Mouse (Mus musculus): ENCODE data around the gene S100pbp. TPM values are rescaled to one million over a fixed set of nuclear protein-coding genes. Genes with fewer than 3 reads are reported as not detected.
"Not testable (repeated sequence)": the region's sequence is repeated elsewhere in the genome, so short reads cannot be mapped to it uniquely, and the experiment has no call there.

The S100pbp gene
- polyA plus RNA-seq, 1 experiment from 2014 or later = 21.3 TPM

DNA sequence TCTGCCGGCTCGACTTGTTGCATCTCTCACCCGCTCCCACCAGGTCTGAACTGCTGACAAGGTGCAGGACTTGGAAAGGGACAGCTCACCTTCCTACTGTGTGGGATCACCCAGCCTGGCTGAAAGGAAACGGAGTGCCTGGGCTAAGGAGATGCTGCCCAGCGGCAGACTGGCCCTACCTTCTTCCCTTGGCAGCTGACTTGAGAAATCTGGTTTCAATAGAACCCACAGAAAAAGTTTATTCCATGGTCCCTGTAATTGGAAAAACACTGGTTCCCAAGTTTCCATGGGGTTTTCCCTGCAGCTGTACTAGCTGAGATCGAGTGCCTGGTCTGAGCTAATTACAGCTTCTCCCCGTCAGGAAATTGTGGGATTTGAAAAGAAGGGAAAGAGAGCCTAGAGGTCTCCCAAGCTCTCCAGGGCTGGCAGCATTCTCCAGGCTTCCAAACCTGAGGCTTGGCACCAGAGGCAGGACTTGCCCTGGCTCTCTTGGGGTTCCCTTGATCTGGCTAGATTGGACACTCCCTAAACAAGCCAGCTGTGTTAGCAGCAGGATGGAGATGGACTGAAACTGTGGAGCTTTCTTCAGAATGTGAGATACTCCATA, 29.1 kb upstream of the S100pbp start:
- Histone ChIP-seq H3K4me3 (no peak overlapping the region), H3K4me1 (replicated peaks) (peaks cover 14% of the 10 kb centered on the region), H3K4me2 (no peak overlapping the region), H3K9me3 (replicated peaks) (no peaks in the 10 kb centered on the region), H3K36me3 (peaks cover 67% of the 10 kb centered on the region), H3K27me3 (replicated peaks) (peaks cover 51% of the 10 kb centered on the region), H3K9ac (no peak overlapping the region), H3K27ac (ENCODE audit: poor library complexity, severe bottlenecking) (no peak overlapping the region)
- no peak for ATAC-seq (ENCODE audit: insufficient number of reproducible peaks, low FRiP score)
- WGBS = 79% methylated on average over 7 of the region's 7 CpGs

DNA sequence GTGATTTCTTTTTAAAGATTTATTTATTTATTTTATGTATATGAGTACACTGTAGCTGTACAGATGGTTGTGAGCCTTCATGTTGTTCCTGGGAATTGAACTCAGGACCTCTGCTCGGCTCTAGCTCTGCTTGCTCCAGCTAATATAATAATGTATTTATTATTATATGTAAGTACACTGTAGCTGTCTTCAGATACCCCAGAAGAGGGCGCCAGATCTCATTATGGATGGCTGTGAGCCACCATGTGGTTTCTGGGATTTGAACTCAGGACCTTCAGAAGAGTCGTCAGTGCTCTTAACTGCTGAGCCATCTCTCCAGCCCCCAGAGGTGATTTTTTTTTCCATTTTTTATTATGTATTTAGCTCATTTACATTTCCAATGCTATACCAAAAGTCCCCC, 23.0 kb upstream of the S100pbp start:
- not testable (repeated sequence) for H3K4me2 ChIP-seq; H3K4me1 ChIP-seq (replicated peaks); H3K9ac ChIP-seq; H3K27me3 ChIP-seq (replicated peaks); H3K9me3 ChIP-seq (replicated peaks); H3K27ac ChIP-seq (ENCODE audit: poor library complexity, severe bottlenecking); H3K4me3 ChIP-seq; ATAC-seq (ENCODE audit: insufficient number of reproducible peaks, low FRiP score)
- peaks cover 95% of the 10 kb centered on the region for H3K36me3 ChIP-seq
- 77% methylated on average over 3 of the region's 3 CpGs for WGBS

DNA sequence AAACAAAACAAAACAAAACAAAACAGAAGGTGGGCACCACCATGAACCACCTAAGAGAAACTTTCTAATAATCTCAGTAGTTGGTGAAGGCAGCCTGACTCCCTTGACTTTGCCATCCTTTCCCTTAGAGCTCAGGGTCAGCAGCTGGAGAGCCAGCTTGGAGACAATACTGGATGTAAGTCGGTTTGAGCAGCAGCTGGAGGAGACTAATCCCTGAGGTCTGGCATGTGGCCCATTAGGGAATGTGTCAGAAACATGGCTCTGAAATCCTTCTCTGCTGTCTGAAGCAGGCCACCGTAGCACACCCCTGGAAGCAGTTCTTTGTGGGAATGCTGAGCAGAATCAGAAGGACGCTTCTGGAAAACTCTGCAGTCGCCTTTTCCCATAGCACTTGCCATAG, 21.9 kb upstream of the S100pbp start:
- Histone ChIP-seq H3K36me3 (peaks cover 95% of the 10 kb centered on the region), H3K9ac (no peak overlapping the region)
- WGBS = 80% methylated on average over 4 of the region's 4 CpGs

DNA sequence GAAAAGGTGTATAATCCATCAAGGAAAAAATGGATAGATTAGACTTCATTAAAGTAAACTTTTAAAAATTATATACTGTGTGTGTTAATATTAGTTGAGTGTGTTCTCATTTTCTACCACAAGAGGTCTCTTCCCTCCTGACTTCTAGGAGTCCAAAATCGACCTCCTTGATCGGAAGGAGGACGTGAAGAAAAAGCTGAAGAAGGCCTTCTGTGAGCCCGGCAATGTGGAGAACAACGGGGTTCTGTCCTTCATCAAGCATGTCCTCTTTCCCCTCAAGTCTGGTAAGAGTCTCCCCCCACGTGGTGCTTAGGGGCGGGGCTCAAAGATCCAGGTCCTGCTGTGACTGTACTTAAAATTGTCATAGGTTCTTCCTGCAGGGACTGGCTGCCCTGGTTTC, 20.0 kb upstream of the S100pbp start:
- Histone ChIP-seq H3K36me3 (peaks cover 92% of the 10 kb centered on the region), H3K9ac (no peak overlapping the region), H3K9me3 (replicated peaks) (no peaks in the 10 kb centered on the region), H3K27me3 (replicated peaks) (no peaks in the 10 kb centered on the region), H3K4me1 (replicated peaks) (no peaks in the 10 kb centered on the region), H3K27ac (ENCODE audit: poor library complexity, severe bottlenecking) (no peak overlapping the region), H3K4me3 (no peak overlapping the region), H3K4me2 (no peak overlapping the region)
- ATAC-seq (ENCODE audit: insufficient number of reproducible peaks, low FRiP score) = no peak
- 66% methylated on average over 7 of the region's 7 CpGs for WGBS

More for the DNA sequence above, 21.9 kb upstream of the S100pbp start:
- Histone ChIP-seq H3K27ac (ENCODE audit: poor library complexity, severe bottlenecking) (no peak overlapping the region), H3K9me3 (replicated peaks) (no peaks in the 10 kb centered on the region), H3K27me3 (replicated peaks) (no peaks in the 10 kb centered on the region), H3K4me3 (no peak overlapping the region), H3K4me1 (replicated peaks) (no peaks in the 10 kb centered on the region), H3K4me2 (no peak overlapping the region)
- no peak for ATAC-seq (ENCODE audit: insufficient number of reproducible peaks, low FRiP score)

DNA sequence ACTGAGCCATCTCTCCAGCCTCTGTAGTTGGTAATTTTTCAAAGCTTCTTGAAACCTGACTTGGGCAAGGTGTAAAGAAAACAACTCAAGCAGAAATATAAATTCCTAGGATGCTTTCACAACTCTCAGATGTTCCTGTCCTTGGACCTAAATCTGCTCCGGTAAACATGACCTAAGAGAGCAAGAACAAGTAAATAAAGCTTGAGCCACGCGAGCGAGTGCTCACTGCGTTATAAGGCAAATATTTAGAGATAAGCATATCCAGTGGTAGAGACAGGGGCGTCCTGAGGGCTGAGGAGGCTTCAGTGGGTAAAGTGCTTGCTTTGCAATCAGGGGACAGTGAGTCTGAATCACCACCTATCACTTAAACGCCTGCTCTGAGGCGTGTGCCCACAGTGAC, 17.3 kb upstream of the S100pbp start:
- WGBS = 83% methylated on average over 8 of the region's 8 CpGs
- Histone ChIP-seq H3K27me3 (replicated peaks) (no peaks in the 10 kb centered on the region), H3K4me3 (no peak overlapping the region), H3K27ac (ENCODE audit: poor library complexity, severe bottlenecking) (no peak overlapping the region), H3K9me3 (replicated peaks) (no peaks in the 10 kb centered on the region), H3K9ac (no peak overlapping the region), H3K4me2 (no peak overlapping the region), H3K4me1 (replicated peaks) (no peaks in the 10 kb centered on the region), H3K36me3 (peaks cover 90% of the 10 kb centered on the region)
- no peak for ATAC-seq (ENCODE audit: insufficient number of reproducible peaks, low FRiP score)

DNA sequence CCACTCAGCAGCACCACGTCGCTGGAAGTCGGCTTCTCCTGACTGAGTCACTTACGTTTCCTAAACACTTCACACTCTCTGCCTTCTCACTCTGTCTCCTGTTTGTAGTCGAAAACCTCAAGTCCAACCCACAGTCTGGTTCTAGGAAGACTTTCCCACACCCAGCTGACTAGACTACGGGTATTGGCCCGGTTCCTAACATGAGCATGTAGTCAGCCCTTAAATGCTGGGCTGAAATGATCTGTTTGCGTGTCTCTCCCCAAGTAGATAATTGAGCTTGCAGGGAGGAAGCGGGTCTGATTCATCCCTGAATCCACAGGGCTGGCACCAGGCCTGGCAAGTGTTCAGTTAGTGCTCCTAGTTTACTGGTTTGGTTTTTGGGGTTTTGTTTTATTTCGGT, 15.1 kb upstream of the S100pbp start:
- no peak overlapping the region for H3K4me3 ChIP-seq
- H3K9ac ChIP-seq = no peak overlapping the region
- no peak overlapping the region for H3K27ac ChIP-seq (ENCODE audit: poor library complexity, severe bottlenecking)
- no peaks in the 10 kb centered on the region for H3K9me3 ChIP-seq (replicated peaks)
- H3K4me2 ChIP-seq = no peak overlapping the region
- peaks cover 91% of the 10 kb centered on the region for H3K36me3 ChIP-seq
- H3K27me3 ChIP-seq (replicated peaks) = no peaks in the 10 kb centered on the region
- ATAC-seq (ENCODE audit: insufficient number of reproducible peaks, low FRiP score) = no peak
- WGBS = 93% methylated on average over 10 of the region's 10 CpGs
- no peaks in the 10 kb centered on the region for H3K4me1 ChIP-seq (replicated peaks)

DNA sequence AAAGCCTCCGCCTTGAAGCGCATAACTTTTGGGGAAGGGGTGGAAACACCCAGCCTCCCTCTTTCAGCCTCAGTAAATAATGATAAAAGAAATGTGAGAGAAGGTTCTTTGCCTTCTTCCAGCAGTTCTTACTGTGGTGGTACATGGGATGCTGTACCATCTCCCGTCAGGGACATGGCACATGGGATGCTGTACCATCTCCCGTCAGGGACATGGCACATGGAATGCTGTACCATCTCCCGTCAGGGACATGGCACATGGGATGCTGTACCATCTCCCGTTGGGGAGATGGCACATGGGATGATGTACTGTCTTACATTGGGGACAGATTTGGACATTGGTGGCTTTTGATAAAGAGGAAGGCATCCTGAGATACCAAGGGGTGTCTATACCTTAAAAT, 8.0 kb upstream of the S100pbp start:
- H3K27ac ChIP-seq (ENCODE audit: poor library complexity, severe bottlenecking) = no peak overlapping the region
- H3K4me2 ChIP-seq = no peak overlapping the region
- no peaks in the 10 kb centered on the region for H3K9me3 ChIP-seq (replicated peaks)
- ATAC-seq (ENCODE audit: insufficient number of reproducible peaks, low FRiP score) = no peak
- no peaks in the 10 kb centered on the region for H3K4me1 ChIP-seq (replicated peaks)
- H3K4me3 ChIP-seq = no peak overlapping the region
- H3K9ac ChIP-seq = no peak overlapping the region
- 97% methylated on average over 6 of the region's 6 CpGs for WGBS
- no peaks in the 10 kb centered on the region for H3K27me3 ChIP-seq (replicated peaks)
- peaks cover 70% of the 10 kb centered on the region for H3K36me3 ChIP-seq

DNA sequence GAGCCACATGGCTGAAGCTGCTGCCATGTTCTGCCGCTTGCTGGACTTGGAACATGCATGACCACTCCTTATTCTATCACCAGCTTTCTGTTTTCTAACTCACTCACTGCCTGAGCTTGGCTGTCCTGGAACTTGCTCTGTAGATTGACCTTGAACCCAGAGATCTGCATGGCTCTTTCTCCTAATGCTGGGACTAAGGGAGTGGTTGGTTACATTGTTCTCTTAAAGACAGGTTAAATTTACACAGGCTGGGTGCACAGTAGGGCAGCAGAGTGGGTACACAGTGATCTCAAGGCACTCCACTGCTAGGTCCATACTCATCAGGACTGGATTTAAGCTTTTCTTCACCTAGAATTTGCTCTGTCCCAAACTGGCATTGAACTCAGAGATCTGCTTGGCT, 4.8 kb upstream of the S100pbp start:
- WGBS = 83% methylated on average over 1 of the region's 1 CpGs
- Histone ChIP-seq H3K4me2 (no peak overlapping the region), H3K4me3 (no peak overlapping the region), H3K4me1 (replicated peaks) (peaks cover 15% of the 10 kb centered on the region), H3K36me3 (peaks cover 42% of the 10 kb centered on the region), H3K9ac (no peak overlapping the region), H3K27me3 (replicated peaks) (no peaks in the 10 kb centered on the region), H3K9me3 (replicated peaks) (no peaks in the 10 kb centered on the region), H3K27ac (ENCODE audit: poor library complexity, severe bottlenecking) (no peak overlapping the region)
- no peak for ATAC-seq (ENCODE audit: insufficient number of reproducible peaks, low FRiP score)

DNA sequence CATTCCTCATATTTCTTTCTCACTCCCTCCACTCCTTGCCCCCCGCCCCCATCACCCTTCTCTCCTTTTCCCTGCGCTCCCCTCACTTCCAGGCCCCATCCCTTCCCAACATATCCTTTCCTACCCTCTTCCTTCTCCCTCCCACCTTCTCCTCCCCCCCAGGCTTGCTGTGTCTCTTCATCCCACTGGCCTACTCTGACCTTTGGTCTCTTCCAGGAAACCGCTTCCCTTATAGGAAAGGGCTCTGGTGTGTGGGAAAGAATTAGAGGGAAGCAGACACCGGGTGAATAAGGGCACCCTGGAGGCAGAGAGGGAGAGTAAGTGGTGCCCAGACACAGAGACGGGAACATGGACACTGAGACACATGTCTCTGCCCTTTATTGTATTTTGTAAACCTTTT, 2.2 kb upstream of the S100pbp start:
- H3K4me1 ChIP-seq (replicated peaks) = peaks cover 20% of the 10 kb centered on the region
- H3K27me3 ChIP-seq (replicated peaks) = no peaks in the 10 kb centered on the region
- 74% methylated on average over 5 of the region's 5 CpGs for WGBS
- no peak overlapping the region for H3K9ac ChIP-seq
- H3K36me3 ChIP-seq = peaks cover 23% of the 10 kb centered on the region
- no peak for ATAC-seq (ENCODE audit: insufficient number of reproducible peaks, low FRiP score)
- no peaks in the 10 kb centered on the region for H3K9me3 ChIP-seq (replicated peaks)
- peak overlapping the region; percentile 92; the same call in 1 of the 2 replicates for H3K4me2 ChIP-seq
- 0 out of 2 replicates have a peak overlapping the region, but pooled peaks have one; percentile 2 for H3K27ac ChIP-seq (ENCODE audit: poor library complexity, severe bottlenecking)
- no peak overlapping the region for H3K4me3 ChIP-seq

DNA sequence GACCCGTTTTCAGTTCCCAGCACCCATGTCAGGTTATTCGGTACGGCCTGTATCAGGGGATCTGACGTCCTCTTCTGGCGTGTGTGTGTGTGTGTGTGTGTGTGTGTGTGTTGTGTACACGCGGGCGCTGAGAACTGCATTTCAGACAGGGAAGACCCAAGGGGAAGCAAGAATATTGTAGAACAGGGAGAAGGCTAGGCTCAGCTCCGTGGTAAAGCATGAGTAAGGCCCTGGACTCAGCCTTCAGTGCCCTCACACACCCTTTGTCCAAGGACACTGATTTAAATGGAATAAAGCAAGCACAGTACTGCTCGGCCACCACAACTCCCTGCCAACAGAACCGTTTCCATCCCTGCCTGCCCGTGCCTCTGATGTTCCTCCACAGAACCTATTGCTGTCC, 1.0 kb upstream of the S100pbp start:
- no peaks in the 10 kb centered on the region for H3K9me3 ChIP-seq (replicated peaks)
- ATAC-seq (ENCODE audit: insufficient number of reproducible peaks, low FRiP score) = no peak
- 4% methylated on average over 12 of the region's 12 CpGs for WGBS

DNA sequence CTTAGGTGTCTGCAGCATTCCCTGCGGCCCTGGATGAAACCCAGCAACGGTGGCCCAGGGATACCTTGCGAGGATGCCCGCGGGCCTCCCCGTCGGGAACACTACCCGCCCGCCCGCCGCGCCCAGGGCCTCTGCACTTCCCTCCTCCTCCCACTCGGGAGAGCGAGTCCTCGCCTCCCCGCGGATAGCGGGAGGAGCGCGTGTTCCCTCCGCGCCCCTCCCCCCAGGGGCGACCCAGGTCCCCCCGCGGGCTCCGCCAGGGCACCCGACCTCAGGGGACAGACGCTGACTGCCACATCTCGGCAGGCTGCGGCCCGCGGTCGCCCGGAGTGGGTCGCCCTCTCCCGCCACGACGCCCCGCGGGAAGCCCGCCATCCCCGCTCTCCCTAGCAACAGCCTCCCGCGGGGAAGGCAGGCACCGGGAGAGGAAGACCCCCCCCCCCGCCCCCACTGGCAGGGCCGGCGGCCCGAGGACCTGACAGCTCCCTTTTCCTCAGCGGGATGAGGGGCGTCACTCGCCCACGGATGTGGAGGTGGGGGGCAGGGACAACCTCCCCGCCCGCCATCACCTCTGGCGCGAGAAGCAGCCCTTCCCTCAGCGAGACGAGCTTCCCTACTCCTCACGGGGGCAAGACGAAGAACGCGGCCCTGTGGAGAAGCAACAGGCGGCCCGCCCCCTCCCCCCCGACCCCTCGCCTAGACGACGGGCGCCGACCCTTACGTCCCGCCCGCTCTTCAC, 555 bp downstream of the S100pbp start:
- Histone ChIP-seq H3K4me3 (peak overlapping the region; percentile 96), H3K9me3 (replicated peaks) (no peaks in the 10 kb centered on the region), H3K27ac (ENCODE audit: poor library complexity, severe bottlenecking) (peak overlapping the region; percentile 92), H3K9ac (peak overlapping the region; percentile 96), H3K36me3 (peaks cover 11% of the 10 kb centered on the region), H3K4me1 (replicated peaks) (peaks cover 20% of the 10 kb centered on the region), H3K4me2 (peak overlapping the region; percentile 75), H3K27me3 (replicated peaks) (no peaks in the 10 kb centered on the region)
- peak; percentile 52 for ATAC-seq (ENCODE audit: insufficient number of reproducible peaks, low FRiP score)
- WGBS = under 1% methylated on average over 66 of the region's 74 CpGs

More for the DNA sequence above, 1.0 kb upstream of the S100pbp start:
- Histone ChIP-seq H3K4me3 (peak overlapping the region; percentile 96), H3K36me3 (peaks cover 19% of the 10 kb centered on the region), H3K4me2 (peak overlapping the region; percentile 92), H3K9ac (peak overlapping the region; percentile 81), H3K27ac (ENCODE audit: poor library complexity, severe bottlenecking) (peak overlapping the region; percentile 69), H3K27me3 (replicated peaks) (no peaks in the 10 kb centered on the region), H3K4me1 (replicated peaks) (peaks cover 20% of the 10 kb centered on the region)

Measured in heart, embryonic 12.5 days (tissue).